17 mouse cellular contexts compared by ENCODE assay signal in the genomic region with DNA sequence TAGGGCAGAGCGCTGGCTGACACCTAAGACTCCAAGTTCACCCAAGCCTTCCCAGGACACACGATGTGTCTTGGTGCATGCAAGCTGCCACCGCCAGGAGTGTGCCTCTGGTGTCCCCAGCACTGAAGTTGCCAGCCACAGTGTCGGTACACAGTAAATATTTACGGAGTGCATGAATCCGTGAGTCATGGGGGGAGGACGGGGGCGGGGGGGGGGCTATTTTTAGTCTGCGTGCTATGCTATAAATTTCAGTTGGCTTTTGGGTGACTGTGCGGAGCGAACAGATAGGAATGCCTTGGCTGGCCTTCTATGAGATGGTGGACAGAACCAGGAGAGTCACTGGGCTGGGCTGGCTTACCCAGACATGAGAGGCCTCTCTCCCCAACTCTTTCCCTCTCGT. TPM values are rescaled to one million over a fixed set of nuclear protein-coding genes. Genes with fewer than 3 reads are reported as not detected.
DNase-seq lines count a peak whose midpoint lies in the region; ATAC-seq and TF ChIP-seq lines count a peak whose summit lies in the region.
"Had no signal": no experiment of that assay in that cellular context is flagged by ENCODE, and none has a peak within 500 bp of the region (broad histone marks: within the 10 kb centered on the region; RNA-seq: fewer than 3 reads in every experiment).

No protein-coding gene starts in this region.

- peak; percentile 3; the same call in 1 of the 2 replicates for TF ChIP-seq CTCF in left cerebral cortex, adult 2 months (IDR thresholded peaks at IDR 0.05)
- no peak for TF ChIP-seq CTCF in heart, postnatal 0 days (IDR thresholded peaks at IDR 0.05; ENCODE audit: low read depth)

- no peaks in the 10 kb centered on the region for H3K9me3 ChIP-seq in heart, postnatal 0 days (replicated peaks; ENCODE audit: control insufficient read depth, low read length)
- H3K9me3 ChIP-seq: kidney, embryonic 15.5 days had no signal

- H3K4me3 ChIP-seq in left cerebral cortex, adult 2 months: no peak overlapping the region
- no peak overlapping the region for H3K4me3 ChIP-seq in heart, postnatal 0 days (ENCODE audit: low read depth, low read length)
- H3K4me3 ChIP-seq: kidney, embryonic 15.5 days had no signal

- 0 out of 2 replicates have a peak overlapping the region, but pooled peaks have one; percentile 18 for H3K4me2 ChIP-seq in heart, postnatal 0 days (ENCODE audit: low read depth, low read length)
- H3K4me2 ChIP-seq: kidney, embryonic 15.5 days; liver, embryonic 11.5 days had no signal

- no peak overlapping the region for H3K27ac ChIP-seq in left cerebral cortex, adult 2 months
- peak overlapping the region; percentile 66 for H3K27ac ChIP-seq in heart, postnatal 0 days (ENCODE audit: low read depth)
- H3K27ac ChIP-seq: kidney, embryonic 15.5 days; macrophage had no signal

- no peak overlapping the region for H3K9ac ChIP-seq in heart, postnatal 0 days (replicated peaks; ENCODE audit: low read depth, low read length)
- H3K9ac ChIP-seq: forebrain, postnatal 0 days; kidney, embryonic 15.5 days had no signal

- ATAC-seq in heart, postnatal 0 days (ENCODE audit: insufficient read depth, low read depth): peak; percentile 79
- no peak for ATAC-seq in megakaryocyte-erythroid progenitor cell, adult 5-6 weeks (replicated peaks; ENCODE audit: low FRiP score, low TSS enrichment, poor library complexity, severe bottlenecking)
- ATAC-seq: forebrain, postnatal 0 days; Patski had no signal

- no peaks in the 10 kb centered on the region for H3K36me3 ChIP-seq in heart, postnatal 0 days (replicated peaks; ENCODE audit: control insufficient read depth, insufficient read depth, low read length)
- H3K36me3 ChIP-seq: kidney, embryonic 15.5 days had no signal

- WGBS in heart, postnatal 0 days: 31% methylated on average over 12 of the region's 12 CpGs

- no peak for TF ChIP-seq EP300 in heart, postnatal 0 days (IDR thresholded peaks at IDR 0.05; ENCODE audit: low read depth)

- peak; percentile 68 for DNase-seq in adrenal gland, adult 2 months
- no peak for DNase-seq in adrenal gland, adult 18-20 months (ENCODE audit: low spot score in 2 of 2)
- no peak for DNase-seq in left cerebral cortex, adult 2 months (ENCODE audit: extremely low spot score in 1 of 2, low spot score in 2 of 2)
- no peak for DNase-seq in left cerebral cortex, adult 11 months (ENCODE audit: low spot score)
- DNase-seq in brain, adult 2 months (ENCODE audit: low read depth, low spot score): peak; percentile 66
- peak; percentile 47 for DNase-seq in heart, postnatal 0 days (ENCODE audit: low spot score)
- DNase-seq in right cerebral cortex, postnatal 10 days (ENCODE audit: low spot score in 2 of 2): no peak
- DNase-seq: cerebellum, adult 8-10 months; embryo, embryonic 11 days; forebrain, postnatal 0 days; right cerebral cortex, adult 18-20 months; thymus, postnatal 4 days had no signal

- intact Hi-C loops in left cerebral cortex, adult 2 months (cut with DNase I): no loop called here

- H3K27me3 ChIP-seq in heart, postnatal 0 days (ENCODE audit: control insufficient read depth, insufficient read depth, low read length): no peaks in the 10 kb centered on the region
- H3K27me3 ChIP-seq: kidney, embryonic 15.5 days; Patski had no signal

- peaks cover 3% of the 10 kb centered on the region; the same call in 1 of the 2 replicates for H3K4me1 ChIP-seq in heart, postnatal 0 days (ENCODE audit: control insufficient read depth, insufficient read depth)

RNA-seq across cellular contexts. Expression of a gene that starts 14.2 kb away (rescaled TPM):
- total RNA-seq in adrenal gland, adult 2 months (2021): 100 to 1,000 TPM in 1 of 2 experiments, 10 to 100 TPM in 1; 57.0 to 104 TPM
- polyA plus RNA-seq in adrenal gland, adult 2 months (2012; rRNA removed): 58.9 and 60.5 TPM in 2 replicates
- total RNA-seq in adrenal gland, adult 18-20 months (2021): 100 to 1,000 TPM in 1 of 2 experiments, 10 to 100 TPM in 1; 74.1 to 115 TPM
- 100 to 1,000 TPM; 406 to 408 TPM for total RNA-seq in left cerebral cortex, adult 2 months (2021)
- total RNA-seq in heart, postnatal 0 days (2014; rRNA removed; ENCODE audit: low replicate concordance): 46.1 and 49.9 TPM in 2 replicates
- 11.6 and 12.8 TPM in 2 replicates for polyA plus RNA-seq in heart, postnatal 0 days (2015; fragmentation: Nextera tagmentation; extraction: Ambion mirVana)
- total RNA-seq in megakaryocyte-erythroid progenitor cell, adult 5-6 weeks (2014; fragmentation: Nextera tagmentation): 0.37 TPM in 1 of 2 replicates, not detected in the other
- total RNA-seq in megakaryocyte-erythroid progenitor cell, adult 5-6 weeks (2017): 0.23 TPM in 1 of 2 replicates, not detected in the other

RNA-seq across cellular contexts. Expression of a gene that starts 39.7 kb away (rescaled TPM):
- not detected for total RNA-seq in adrenal gland, adult 2 months (2021)
- polyA plus RNA-seq in adrenal gland, adult 2 months (2012; rRNA removed): 0.03 TPM in 1 of 2 replicates, not detected in the other
- not detected for total RNA-seq in adrenal gland, adult 18-20 months (2021)
- total RNA-seq in left cerebral cortex, adult 2 months (2021): under 1 TPM; 0.14 to 0.51 TPM
- total RNA-seq in heart, postnatal 0 days (2014; rRNA removed; ENCODE audit: low replicate concordance): 0.43 TPM in 1 of 2 replicates, not detected in the other
- 0.77 and 0.87 TPM in 2 replicates for polyA plus RNA-seq in heart, postnatal 0 days (2015; fragmentation: Nextera tagmentation; extraction: Ambion mirVana)
- total RNA-seq in megakaryocyte-erythroid progenitor cell, adult 5-6 weeks (2014; fragmentation: Nextera tagmentation): not detected in 2 replicates
- not detected in 2 replicates for total RNA-seq in megakaryocyte-erythroid progenitor cell, adult 5-6 weeks (2017)
- polyA plus RNA-seq: macrophage, Patski had no signal

Comparison
In these comparisons a context has a peak if more than half of its experiments do, and no peak if none do; other contexts are left out.
1. DNase-seq: peak in adrenal gland, adult 2 months (single experiment), brain, adult 2 months (single experiment) and heart, postnatal 0 days (single experiment); none in adrenal gland, adult 18-20 months (0 of 2), left cerebral cortex, adult 2 months (0 of 2), left cerebral cortex, adult 11 months (single experiment) and right cerebral cortex, postnatal 10 days (0 of 2).
2. RNA of a gene that starts 14.2 kb away (total RNA-seq): 406 to 408 TPM in left cerebral cortex, adult 2 months, 74.1 to 115 TPM in adrenal gland, adult 18-20 months, 57.0 to 104 TPM in adrenal gland, adult 2 months and 46.1 to 49.9 TPM in heart, postnatal 0 days; 0.23 to 0.37 TPM in megakaryocyte-erythroid progenitor cell, adult 5-6 weeks; every median in the first group is over 10 times any median in the second.